Mouse (Mus musculus): ENCODE results near the gene Noxo1.

DNA sequence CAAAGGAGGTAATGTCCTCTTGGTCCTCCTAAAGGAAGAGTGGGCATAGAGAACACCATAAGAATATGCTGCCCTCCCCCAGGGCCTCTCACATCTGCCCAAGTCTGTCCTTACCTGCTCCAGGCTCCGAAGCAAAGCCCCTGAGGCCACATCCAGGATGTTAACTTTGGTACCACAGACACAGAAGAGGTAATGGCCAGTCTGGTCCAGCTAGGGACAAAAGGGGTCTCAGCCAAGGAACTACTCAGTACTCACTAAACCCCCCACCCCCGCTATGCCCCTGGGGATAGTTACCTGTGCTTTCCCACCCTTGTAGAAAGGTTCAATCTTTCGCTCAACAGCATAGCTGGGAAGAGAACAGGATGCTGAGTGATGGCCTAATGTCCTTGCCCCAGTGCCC, 9.8 kb downstream of the Noxo1 start:
- no peak for TF ChIP-seq CTCF (IDR thresholded peaks at IDR 0.05; ENCODE audit: control insufficient read depth, insufficient read depth, insufficient replicate concordance, low read depth, low read length)
- TF ChIP-seq POLR2A (IDR thresholded peaks at IDR 0.05; ENCODE audit: control insufficient read depth, low read depth, low read length): no peak

All from testis, adult 2 months (tissue).